7 mouse cellular contexts compared by ENCODE assay signal in genomic region chr11:121354091-121354707, GRCm38 (mm10). TPM values are rescaled to one million over a fixed set of nuclear protein-coding genes. Genes with fewer than 3 reads are reported as not detected.
A peak's percentile ranks its signal among the peaks of the same experiment; 100 is the strongest.
DNase-seq lines count a peak whose midpoint lies in the region; ATAC-seq lines count a peak whose summit lies in the region.

Gene Wdr45b (minus strand): TSS chr11:121354445.

- H3K4me2 ChIP-seq in intestine, embryonic 15.5 days (replicated peaks): peak within 1 kb of the TSS; percentile 76

- peak; percentile 98 for DNase-seq in adrenal gland, adult 2 months
- DNase-seq in embryo, embryonic 11.5 days (ENCODE audit: low read depth, low spot score): peak; percentile 98
- peak; percentile 93 to 98 for DNase-seq in gastrocnemius, postnatal 36 days
- peak; percentile 99 for DNase-seq in left cerebral cortex, postnatal 25 days (ENCODE audit: low spot score in 2 of 2)
- peak; percentile 97 for DNase-seq in midbrain, embryonic 10.5 days (ENCODE audit: low spot score)
- peak; percentile 99 for DNase-seq in right cerebral cortex, postnatal 4 days

- intact Hi-C loops in gastrocnemius, postnatal 36 days (cut with DNase I): loop anchor here (5.0 kb wide), 2 partner anchors 63 to 117 kb away; partner anchors contain the start of gene Narf
- intact Hi-C loops in left cerebral cortex, postnatal 25 days (cut with DNase I): loop anchor here (5.0 kb wide), 1 partner anchor 68 kb away; the partner anchor contains the start of gene Fn3krp

- no peaks in the 10 kb centered on the region for H3K36me3 ChIP-seq in intestine, embryonic 15.5 days
- peaks cover 16% of the 10 kb centered on the region for H3K36me3 ChIP-seq in midbrain, embryonic 10.5 days

- H3K9me3 ChIP-seq in intestine, embryonic 15.5 days: no peaks in the 10 kb centered on the region
- H3K9me3 ChIP-seq in midbrain, embryonic 10.5 days (replicated peaks): no peaks in the 10 kb centered on the region

- no peaks in the 10 kb centered on the region for H3K27me3 ChIP-seq in intestine, embryonic 15.5 days (replicated peaks)
- no peaks in the 10 kb centered on the region for H3K27me3 ChIP-seq in midbrain, embryonic 10.5 days (ENCODE audit: low read depth, poor library complexity, severe bottlenecking)

- H3K4me1 ChIP-seq in intestine, embryonic 15.5 days (replicated peaks): peaks cover 16% of the 10 kb centered on the region
- peaks cover 22% of the 10 kb centered on the region for H3K4me1 ChIP-seq in midbrain, embryonic 10.5 days

- peak within 1 kb of the TSS; percentile 77 for H3K27ac ChIP-seq in intestine, embryonic 15.5 days
- peak within 1 kb of the TSS; percentile 92 for H3K27ac ChIP-seq in midbrain, embryonic 10.5 days (replicated peaks)

- H3K9ac ChIP-seq in intestine, embryonic 15.5 days: peak within 1 kb of the TSS; percentile 84

- H3K4me3 ChIP-seq in intestine, embryonic 15.5 days (replicated peaks): peak within 1 kb of the TSS; percentile 84
- H3K4me3 ChIP-seq in midbrain, embryonic 10.5 days: peak within 1 kb of the TSS; percentile 99

- ATAC-seq in intestine, embryonic 15.5 days: peak; percentile 99

- under 1% methylated on average over 69 of the region's 69 CpGs for WGBS in intestine, embryonic 15.5 days
- WGBS in midbrain, embryonic 10.5 days: under 1% methylated on average over 68 of the region's 69 CpGs

RNA-seq across cellular contexts. Expression of gene Wdr45b, which starts in this region (rescaled TPM):
- 10 to 100 TPM; 61.8 to 69.2 TPM for total RNA-seq in adrenal gland, adult 2 months (2021)
- 35.3 and 41.0 TPM in 2 replicates for polyA plus RNA-seq in adrenal gland, adult 2 months (2012; rRNA removed)
- total RNA-seq in gastrocnemius, postnatal 36 days (2021): 10 to 100 TPM; 16.5 to 17.9 TPM
- polyA plus RNA-seq in intestine, embryonic 15.5 days (2015; fragmentation: Nextera tagmentation; extraction: Ambion mirVana): 76.7 and 79.5 TPM in 2 replicates
- 10 to 100 TPM; 70.3 to 79.7 TPM for total RNA-seq in left cerebral cortex, postnatal 25 days (2021)
- 100 and 103 TPM in 2 replicates for polyA plus RNA-seq in midbrain, embryonic 10.5 days (2016; fragmentation: Nextera tagmentation; extraction: Ambion mirVana)

Comparison
In these comparisons a context has a peak if more than half of its experiments do, and no peak if none do; other contexts are left out.
1. Peak in every context shown above with its lines: DNase-seq, ATAC-seq, H3K4me3 ChIP-seq and H3K27ac ChIP-seq.